Mouse (Mus musculus) midbrain, embryonic 16.5 days (tissue): Measurements from ENCODE around the gene Spata17. TPM values are rescaled to one million over a fixed set of nuclear protein-coding genes. Genes with fewer than 3 reads are reported as not detected.

ENCODE experiments used
- ATAC-seq: fragments of 200-750 bp; cut with Nextera tagmentation; 2 replicates; pipeline ENCODE4 v1.8.0; 2017; ENCODE audit warnings: moderate TSS enrichment
- H3K27ac ChIP-seq: fragments of 300-500 bp; sonication (generic); 2 replicates; pipeline ENCODE4 v1.5.1; 2014; ENCODE audit warnings: mild to moderate bottlenecking, low read length, mixed read lengths
- H3K27me3 ChIP-seq: fragments of 300-500 bp; sonication (generic); 2 replicates; pipeline ENCODE4 v1.6.1; 2014; ENCODE audit warnings: low read depth, low read length, mixed read lengths; ENCODE audit not compliant: control insufficient read depth, insufficient read depth
- H3K36me3 ChIP-seq: fragments of 300-500 bp; sonication (generic); 2 replicates; pipeline ENCODE4 v1.6.1; 2014; ENCODE audit warnings: mild to moderate bottlenecking, low read length, moderate library complexity, mixed read lengths; ENCODE audit not compliant: control insufficient read depth, insufficient read depth
- H3K4me1 ChIP-seq: fragments of 300-500 bp; sonication (generic); 2 replicates; pipeline ENCODE4 v1.6.1; 2014; ENCODE audit warnings: mild to moderate bottlenecking, low read length, mixed read lengths; ENCODE audit not compliant: control insufficient read depth, insufficient read depth
- H3K4me2 ChIP-seq: fragments of 300-500 bp; sonication (generic); 2 replicates; pipeline ENCODE4 v1.6.1; 2014; ENCODE audit warnings: mild to moderate bottlenecking, low read length, mixed read lengths
- H3K4me3 ChIP-seq: fragments of 300-500 bp; sonication (generic); 2 replicates; pipeline ENCODE4 v1.5.1; 2014; ENCODE audit warnings: low read depth, mild to moderate bottlenecking, low read length, moderate library complexity, mixed read lengths
- H3K9ac ChIP-seq: fragments of 300-500 bp; sonication (generic); 2 replicates; pipeline ENCODE4 v1.6.1; 2014; ENCODE audit warnings: low read depth, low read length, mixed read lengths
- H3K9me3 ChIP-seq: fragments of 300-500 bp; sonication (generic); replicated peaks from 2 replicates; pipeline ENCODE4 v1.6.1; 2014; ENCODE audit warnings: mild to moderate bottlenecking, low read length, mixed read lengths; ENCODE audit not compliant: control insufficient read depth, poor library complexity, severe bottlenecking
- WGBS: fragments of 180-500 bp; shearing (Covaris S2); extraction: QIAGEN DNeasy Blood & Tissue Kit; methylation state at CpG from one replicate; pipeline ENCODE4 v1.1.7; 2014; 5-methylcytosine and 5-hydroxymethylcytosine counted together
- polyA plus RNA-seq: library from polyadenylated mRNA; unstranded; fragments of >200 nt; fragmentation: Nextera tagmentation; extraction: Ambion mirVana; gene quantifications from 2 replicates; pipeline ENCODE4 v1.2.1, GENCODE M21; 2015

Gene Spata17
- polyA plus RNA-seq = 2.4 and 2.5 TPM in 2 replicates

GRCm38 (mm10) chr1:187215181-187216116 is at the start of gene Spata17, which contains the start of gene Gpatch2:
Gene Spata17 (minus strand): TSS chr1:187215465.
Gene Gpatch2 (plus strand): TSS chr1:187215508.
- 1% methylated on average over 58 of the region's 58 CpGs for WGBS
- ATAC-seq = peak; percentile 92
- Histone ChIP-seq H3K4me1 (peaks cover 5% of the 10 kb centered on the region), H3K4me3 (peak within 1 kb of the TSS; percentile 62), H3K27me3 (no peaks in the 10 kb centered on the region), H3K4me2 (peak within 1 kb of the TSS; percentile 93), H3K36me3 (no peaks in the 10 kb centered on the region), H3K9ac (peak within 1 kb of the TSS; percentile 74), H3K9me3 (no peaks in the 10 kb centered on the region), H3K27ac (peak within 1 kb of the TSS; percentile 85)

GRCm38 (mm10) chr1:187258756-187259155 is 43.5 kb upstream of the Spata17 start:
- ATAC-seq = no peak

GRCm38 (mm10) chr1:187250741-187251262 is 35.5 kb upstream of the Spata17 start:
- Histone ChIP-seq H3K36me3 (peaks cover 5% of the 10 kb centered on the region; the same call in 1 of the 2 replicates), H3K4me1 (no peaks in the 10 kb centered on the region), H3K4me2 (no peak overlapping the region), H3K9ac (no peak overlapping the region), H3K27ac (no peak overlapping the region), H3K27me3 (no peaks in the 10 kb centered on the region), H3K9me3 (no peaks in the 10 kb centered on the region), H3K4me3 (no peak overlapping the region)
- ATAC-seq = no peak
- WGBS = 100% methylated on average over 1 of the region's 1 CpGs

More at GRCm38 (mm10) chr1:187258756-187259155, 43.5 kb upstream of the Spata17 start:
- 79% methylated on average over 4 of the region's 4 CpGs for WGBS
- Histone ChIP-seq H3K27ac (no peak overlapping the region), H3K36me3 (no peaks in the 10 kb centered on the region), H3K4me2 (no peak overlapping the region), H3K4me3 (no peak overlapping the region), H3K27me3 (no peaks in the 10 kb centered on the region), H3K9ac (no peak overlapping the region), H3K9me3 (no peaks in the 10 kb centered on the region), H3K4me1 (no peaks in the 10 kb centered on the region; the same call in 1 of the 2 replicates)

- WGBS = 85% methylated on average over 5 of the region's 5 CpGs
- Histone ChIP-seq H3K9me3 (no peaks in the 10 kb centered on the region), H3K4me2 (no peak overlapping the region), H3K9ac (no peak overlapping the region), H3K4me1 (no peaks in the 10 kb centered on the region), H3K27ac (no peak overlapping the region), H3K36me3 (no peaks in the 10 kb centered on the region), H3K27me3 (no peaks in the 10 kb centered on the region), H3K4me3 (no peak overlapping the region)
- ATAC-seq = no peak
Measured at GRCm38 (mm10) chr1:187244734-187245133, 29.5 kb upstream of the Spata17 start.

- Histone ChIP-seq H3K36me3 (no peaks in the 10 kb centered on the region), H3K9me3 (no peaks in the 10 kb centered on the region), H3K4me3 (no peak overlapping the region), H3K27me3 (no peaks in the 10 kb centered on the region), H3K4me1 (no peaks in the 10 kb centered on the region), H3K9ac (no peak overlapping the region), H3K27ac (no peak overlapping the region), H3K4me2 (no peak overlapping the region)
- ATAC-seq = no peak
- WGBS = 90% methylated on average over 5 of the region's 5 CpGs
Measured at GRCm38 (mm10) chr1:187241329-187241728, 26.1 kb upstream of the Spata17 start.

GRCm38 (mm10) chr1:187240304-187240703 is 25.0 kb upstream of the Spata17 start:
- ATAC-seq = no peak
- no peak overlapping the region for H3K4me3 ChIP-seq
- H3K9ac ChIP-seq = no peak overlapping the region
- H3K27ac ChIP-seq = no peak overlapping the region
- no peaks in the 10 kb centered on the region for H3K9me3 ChIP-seq
- H3K4me1 ChIP-seq = no peaks in the 10 kb centered on the region
- H3K27me3 ChIP-seq = no peaks in the 10 kb centered on the region
- H3K36me3 ChIP-seq = no peaks in the 10 kb centered on the region
- 98% methylated on average over 3 of the region's 3 CpGs for WGBS
- H3K4me2 ChIP-seq = no peak overlapping the region

- Histone ChIP-seq H3K27me3 (no peaks in the 10 kb centered on the region), H3K9me3 (no peaks in the 10 kb centered on the region), H3K4me1 (no peaks in the 10 kb centered on the region), H3K36me3 (no peaks in the 10 kb centered on the region), H3K4me3 (no peak overlapping the region), H3K4me2 (no peak overlapping the region), H3K9ac (no peak overlapping the region), H3K27ac (no peak overlapping the region)
- WGBS = 95% methylated on average over 4 of the region's 4 CpGs
- ATAC-seq = no peak
Measured at GRCm38 (mm10) chr1:187238061-187238460, 22.8 kb upstream of the Spata17 start.

GRCm38 (mm10) chr1:187236296-187236695 is 21.0 kb upstream of the Spata17 start:
- Histone ChIP-seq H3K4me2 (no peak overlapping the region), H3K9me3 (no peaks in the 10 kb centered on the region), H3K36me3 (no peaks in the 10 kb centered on the region), H3K4me1 (no peaks in the 10 kb centered on the region), H3K27ac (no peak overlapping the region), H3K9ac (no peak overlapping the region), H3K27me3 (no peaks in the 10 kb centered on the region), H3K4me3 (no peak overlapping the region)
- ATAC-seq = no peak
- 84% methylated on average over 6 of the region's 6 CpGs for WGBS

- no peak for ATAC-seq
- Histone ChIP-seq H3K4me1 (peaks cover 3% of the 10 kb centered on the region; the same call in 1 of the 2 replicates), H3K4me3 (no peak overlapping the region), H3K9me3 (no peaks in the 10 kb centered on the region), H3K9ac (no peak overlapping the region), H3K27ac (no peak overlapping the region), H3K36me3 (no peaks in the 10 kb centered on the region), H3K4me2 (no peak overlapping the region), H3K27me3 (no peaks in the 10 kb centered on the region)
- WGBS = 98% methylated on average over 3 of the region's 3 CpGs
Measured at GRCm38 (mm10) chr1:187235161-187235560, 19.9 kb upstream of the Spata17 start.
